Mouse (Mus musculus): ENCODE data around the gene Hspb9. TPM values are rescaled to one million over a fixed set of nuclear protein-coding genes. Genes with fewer than 3 reads are reported as not detected.

The Hspb9 gene
- total RNA-seq (2021) = not detected
- long read RNA-seq, experiment 1 = 0 reads
- long read RNA-seq, experiment 2 = 0 reads

DNA sequence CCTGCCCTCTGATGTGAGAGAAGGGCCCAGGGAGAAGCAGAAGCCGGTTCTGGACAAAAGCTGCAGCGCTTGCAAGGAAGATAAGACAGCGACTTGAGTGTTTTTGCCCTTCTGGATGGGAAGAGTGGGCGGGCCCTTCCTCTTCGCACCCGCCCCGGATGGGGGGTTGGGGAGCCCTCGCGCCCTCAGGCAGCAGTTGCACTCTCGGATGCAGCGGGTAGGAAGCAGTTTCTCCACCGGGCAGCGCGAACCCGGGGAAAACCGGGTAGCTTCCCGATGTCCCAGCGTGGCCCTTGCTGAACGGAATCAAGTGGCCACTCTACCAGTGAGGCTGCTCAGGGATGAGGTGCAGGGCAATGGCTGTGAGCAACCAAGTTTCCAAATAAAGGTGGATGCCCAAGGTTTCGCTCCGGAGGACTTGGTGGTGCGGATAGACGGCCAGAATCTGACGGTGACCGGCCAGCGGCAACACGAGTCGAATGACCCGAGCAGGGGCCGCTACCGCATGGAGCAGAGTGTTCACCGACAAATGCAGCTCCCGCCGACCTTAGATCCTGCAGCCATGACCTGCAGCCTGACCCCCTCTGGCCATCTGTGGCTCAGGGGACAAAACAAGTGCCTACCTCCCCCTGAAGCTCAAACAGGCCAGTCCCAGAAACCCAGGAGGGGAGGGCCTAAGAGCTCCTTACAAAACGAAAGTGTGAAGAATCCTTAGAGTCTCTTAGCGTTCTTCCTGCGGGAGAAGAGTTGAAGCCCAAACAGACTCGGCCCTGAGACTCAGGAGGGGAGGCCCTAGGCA lies at the start of gene Hspb9:
Gene Hspb9, plus strand, starts transcription at position 116 of the 799 bp plus-strand sequence.
- peak; percentile 60 to 61 for DNase-seq (ENCODE audit: low spot score in 2 of 2)
- intact Hi-C loops (cut with DNase I) = loop anchor here (2.0 to 10.0 kb wide), 2 partner anchors 47 to 241 kb away; no protein-coding TSS in a partner anchor

DNA sequence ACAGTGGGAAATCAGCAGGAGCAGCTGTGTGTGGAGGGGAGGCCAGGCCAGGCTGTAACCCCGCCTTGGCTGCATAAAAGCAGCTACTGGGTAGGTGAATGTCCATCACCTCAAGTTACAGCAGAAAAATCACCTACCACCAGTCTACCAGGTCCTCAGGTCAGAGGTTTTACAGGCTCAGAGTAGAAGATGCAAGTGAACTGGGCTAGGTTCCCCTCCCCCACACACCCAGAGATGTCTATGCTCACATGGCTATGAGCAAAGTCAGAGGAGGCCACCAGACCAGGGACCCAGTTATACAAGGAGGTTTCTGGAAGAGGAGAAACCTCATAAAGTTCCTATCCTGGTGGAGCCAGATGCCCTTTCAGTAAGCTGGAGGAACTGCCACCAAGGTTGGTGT lies 42.6 kb upstream of the Hspb9 start:
- intact Hi-C loops (cut with DNase I) = no loop called here
- no peak for DNase-seq (ENCODE audit: low spot score in 2 of 2)

DNA sequence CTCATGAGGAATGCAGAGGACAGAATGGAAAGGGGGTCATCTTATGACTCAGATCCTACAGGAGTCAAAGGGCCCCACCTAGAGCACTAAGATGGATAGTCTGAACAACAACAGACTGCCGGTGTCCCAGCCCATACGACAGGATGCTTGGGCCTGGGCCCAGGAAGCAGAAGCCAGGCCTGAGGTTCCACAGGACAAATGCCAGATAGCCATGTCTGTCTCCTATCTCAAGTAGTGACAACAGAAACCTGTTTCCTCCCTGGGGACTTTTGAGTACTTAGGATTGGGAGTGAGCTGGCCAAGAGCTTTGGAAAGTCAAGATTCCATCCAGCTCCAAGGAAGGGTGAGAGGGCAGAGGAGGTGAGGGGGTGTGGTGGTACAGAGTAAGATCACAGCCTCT lies 41.7 kb upstream of the Hspb9 start:
- intact Hi-C loops (cut with DNase I) = no loop called here
- DNase-seq (ENCODE audit: low spot score in 2 of 2) = no peak

DNA sequence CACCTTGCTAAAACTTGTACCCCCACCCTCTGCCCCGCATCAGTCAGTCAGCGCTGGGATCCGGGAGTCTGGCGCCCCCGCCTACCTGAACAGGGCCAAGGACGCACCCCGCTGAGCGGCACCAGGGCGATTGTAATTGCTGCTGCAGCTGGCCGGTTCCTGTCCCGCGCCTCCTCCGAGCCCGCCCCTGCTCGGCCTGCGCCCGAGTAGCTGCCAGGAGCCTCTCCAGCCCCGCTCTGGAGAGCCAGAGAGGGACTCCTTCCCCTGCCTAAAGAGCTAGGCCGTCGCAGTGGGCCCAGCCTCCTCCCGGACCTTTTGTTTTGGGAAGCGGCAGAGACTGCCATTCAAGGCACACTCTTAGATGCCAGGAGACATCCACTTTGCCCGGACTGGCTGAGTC lies 40.5 kb upstream of the Hspb9 start:
- intact Hi-C loops (cut with DNase I) = no loop called here
- no peak for DNase-seq (ENCODE audit: low spot score in 2 of 2)

DNA sequence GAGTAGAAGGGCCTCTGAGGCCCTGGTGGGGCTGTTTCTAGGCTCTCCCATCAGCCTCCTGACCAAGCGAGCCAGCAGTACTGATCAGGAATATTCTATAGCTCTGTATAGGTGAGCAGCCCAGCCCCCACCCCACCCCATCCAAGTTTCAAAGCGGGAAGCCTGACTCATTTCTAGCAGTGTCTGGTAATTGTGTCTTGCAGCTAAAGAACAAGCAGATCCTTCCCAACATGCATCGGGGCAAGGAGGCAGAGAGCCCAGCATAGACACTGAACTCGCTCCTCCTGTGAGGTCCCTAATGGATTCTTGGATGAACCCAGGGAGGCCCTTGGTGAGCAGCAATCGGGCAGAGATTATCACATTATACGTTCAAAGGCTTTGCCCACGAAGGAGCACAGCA lies 35.8 kb upstream of the Hspb9 start:
- intact Hi-C loops (cut with DNase I) = no loop called here
- peak; percentile 40 to 45 for DNase-seq (ENCODE audit: low spot score in 2 of 2)

DNA sequence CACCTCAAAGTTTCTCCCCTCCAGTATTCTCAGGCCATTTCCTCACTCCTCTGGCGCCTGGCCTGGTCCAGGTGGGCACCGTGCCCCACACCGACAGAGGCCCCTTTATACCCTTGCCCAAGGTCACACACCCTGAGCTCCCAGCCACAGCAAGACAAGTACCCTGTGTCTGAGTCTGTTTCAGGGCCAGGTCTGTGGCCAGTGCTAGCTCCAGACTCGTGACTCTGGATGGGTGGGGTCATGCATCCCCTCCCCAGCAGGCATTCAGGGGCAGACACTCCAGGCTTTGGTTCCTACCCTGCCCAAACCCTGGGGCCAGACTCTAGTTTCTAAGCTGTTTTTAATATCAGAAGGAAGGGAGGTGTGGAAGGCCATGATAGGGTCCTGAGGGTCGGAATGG lies 31.8 kb upstream of the Hspb9 start:
- intact Hi-C loops (cut with DNase I) = no loop called here
- DNase-seq (ENCODE audit: low spot score in 2 of 2) = no peak

DNA sequence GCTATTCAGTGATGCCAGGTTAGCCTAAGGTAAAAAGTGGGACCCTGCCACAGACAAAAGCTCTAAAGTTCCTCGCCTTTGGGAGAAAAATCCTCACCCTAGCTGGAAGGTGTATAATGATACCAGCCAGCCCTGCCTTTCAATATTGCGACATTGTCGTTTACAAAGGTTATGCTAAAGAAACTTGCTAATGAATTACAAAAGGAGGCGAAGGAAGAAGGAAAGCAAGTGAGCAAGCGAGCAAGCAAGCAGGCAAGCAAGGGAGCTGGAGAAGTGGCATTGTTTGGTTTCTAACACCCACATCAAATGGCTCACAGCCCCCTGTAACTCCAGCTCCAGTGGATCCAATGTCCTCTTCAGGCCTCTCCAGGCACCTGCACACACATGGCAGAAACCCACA lies 31.1 kb upstream of the Hspb9 start:
- intact Hi-C loops (cut with DNase I) = no loop called here
- no peak for DNase-seq (ENCODE audit: low spot score in 2 of 2)

DNA sequence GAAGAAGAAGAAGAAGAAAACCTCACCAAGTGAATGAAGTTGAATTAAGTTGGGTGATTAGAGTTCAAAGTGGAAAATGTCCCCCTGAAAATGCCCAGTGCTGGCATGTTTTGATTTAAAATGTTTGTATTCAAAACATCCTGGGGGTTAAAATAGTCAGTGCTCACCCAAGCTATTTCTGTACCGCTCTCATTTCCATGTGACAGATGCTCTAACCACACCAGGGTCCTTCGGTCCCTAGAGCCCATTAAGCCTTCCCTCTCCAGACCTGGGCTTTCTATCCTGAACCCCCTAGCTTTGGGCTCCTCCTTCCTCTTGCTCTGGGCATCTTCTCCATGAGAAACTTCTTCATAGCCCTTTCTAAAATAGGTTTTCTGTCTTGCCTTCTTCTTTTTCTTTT lies 29.6 kb upstream of the Hspb9 start:
- no peak for DNase-seq (ENCODE audit: low spot score in 2 of 2)
- intact Hi-C loops (cut with DNase I) = no loop called here

DNA sequence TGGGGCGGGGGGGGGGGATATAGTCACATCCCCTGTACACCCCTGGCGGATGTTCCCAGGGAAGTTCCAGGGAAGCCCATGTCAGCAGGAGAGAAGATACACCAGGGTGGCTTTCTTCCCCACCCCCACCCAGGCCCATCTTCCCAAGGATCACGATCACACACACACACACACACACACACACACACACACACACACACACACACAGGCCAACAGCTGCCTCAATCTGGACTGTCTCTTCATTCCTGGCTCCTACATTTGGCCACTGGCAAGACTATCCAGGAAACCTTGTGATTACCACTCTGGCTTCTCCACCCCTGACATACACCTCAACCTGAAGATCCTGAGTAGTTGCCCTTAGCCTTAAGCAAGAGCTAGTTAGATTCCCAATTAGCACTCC lies 28.3 kb upstream of the Hspb9 start:
- DNase-seq (ENCODE audit: low spot score in 2 of 2) = no peak
- intact Hi-C loops (cut with DNase I) = no loop called here

DNA sequence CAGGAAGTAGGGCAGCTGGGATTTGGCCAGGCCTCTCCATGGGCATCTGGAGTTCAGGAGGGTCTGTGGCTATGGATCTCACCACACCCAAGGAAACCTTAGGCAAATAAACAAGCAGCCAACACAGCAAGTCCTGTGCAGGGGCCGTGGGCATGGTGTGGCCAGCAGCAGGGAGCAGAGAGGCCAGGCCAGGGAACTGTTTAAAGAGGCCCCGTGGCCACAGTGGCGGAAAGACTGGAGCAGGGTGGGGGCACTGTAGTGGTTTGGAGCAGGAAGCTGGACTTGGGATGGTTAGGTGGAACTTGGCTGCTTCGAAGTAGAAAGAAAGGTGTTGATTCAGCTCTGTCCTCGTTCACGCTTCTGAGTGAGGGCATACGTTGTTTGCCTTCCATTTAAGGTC lies 26.4 kb upstream of the Hspb9 start:
- intact Hi-C loops (cut with DNase I) = no loop called here
- DNase-seq (ENCODE audit: low spot score in 2 of 2) = no peak

DNA sequence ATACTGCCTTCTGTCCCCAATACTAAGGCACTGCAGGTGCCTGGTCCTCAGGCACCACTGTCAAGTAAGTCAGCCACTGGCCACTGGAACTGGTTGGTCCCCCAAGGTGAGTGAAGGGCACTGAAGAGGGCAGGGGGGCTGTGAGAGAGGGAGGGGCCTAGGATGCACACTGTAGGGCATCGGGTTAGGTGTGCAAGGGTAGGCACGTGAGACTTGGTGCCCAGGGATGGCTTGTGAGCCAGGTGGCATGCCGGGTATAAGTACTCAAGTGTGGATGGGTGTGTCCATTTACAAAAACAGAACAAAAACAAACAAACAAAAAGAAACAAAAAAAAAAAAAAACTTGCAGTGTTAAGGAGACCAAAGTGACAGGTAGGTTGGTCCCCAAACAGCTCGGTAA lies 25.2 kb upstream of the Hspb9 start:
- DNase-seq (ENCODE audit: low spot score in 2 of 2) = no peak
- intact Hi-C loops (cut with DNase I) = no loop called here

DNA sequence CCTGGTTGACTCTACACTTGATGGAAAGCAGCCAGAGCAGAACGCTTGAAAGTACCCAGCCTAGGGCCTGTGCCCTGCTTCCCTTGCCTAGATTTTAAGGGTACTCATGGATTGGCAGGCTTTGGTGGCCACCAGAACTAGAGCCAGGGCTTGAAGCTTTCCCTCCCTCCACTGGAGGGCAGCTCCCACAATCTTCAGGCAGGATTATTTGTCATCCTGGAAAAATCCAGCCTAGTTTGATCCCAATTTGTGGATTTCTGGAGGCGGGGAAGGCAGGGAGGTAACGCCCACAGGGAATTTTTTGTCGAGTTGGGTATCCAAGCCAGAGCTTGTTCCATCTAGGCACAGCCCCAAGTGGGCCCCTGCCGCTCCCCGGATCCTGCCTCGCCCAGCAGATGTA lies 23.3 kb upstream of the Hspb9 start:
- intact Hi-C loops (cut with DNase I) = no loop called here
- DNase-seq (ENCODE audit: low spot score in 2 of 2) = no peak

DNA sequence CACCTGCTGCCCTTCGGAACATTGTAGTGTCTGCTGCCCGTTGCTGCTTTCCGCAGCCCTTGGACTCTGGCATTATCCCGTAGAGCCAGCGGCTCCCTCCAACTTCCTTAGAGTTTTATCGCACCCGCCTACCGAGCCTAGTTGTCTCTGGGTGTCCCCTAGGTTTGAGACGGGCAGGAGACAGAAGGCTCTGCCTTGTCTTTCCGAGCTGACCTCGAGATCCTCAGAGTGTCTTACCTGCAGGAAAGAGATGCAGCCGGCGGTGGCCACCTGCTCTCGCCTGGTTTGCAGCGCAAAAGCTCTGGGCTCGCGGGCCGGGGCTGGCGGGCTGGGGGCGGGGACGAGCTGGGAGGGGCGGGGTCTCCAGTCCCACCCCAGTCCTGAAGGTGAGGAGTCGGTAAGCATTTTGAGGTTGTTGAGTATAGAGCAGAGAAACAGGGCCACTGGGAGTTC lies 21.5 kb upstream of the Hspb9 start, which contains the start of gene Zfp385c:
Gene Zfp385c, minus strand, starts transcription at position 292 of the 453 bp plus-strand sequence.
- no peak for DNase-seq (ENCODE audit: low spot score in 2 of 2)
- intact Hi-C loops (cut with DNase I) = no loop called here

DNA sequence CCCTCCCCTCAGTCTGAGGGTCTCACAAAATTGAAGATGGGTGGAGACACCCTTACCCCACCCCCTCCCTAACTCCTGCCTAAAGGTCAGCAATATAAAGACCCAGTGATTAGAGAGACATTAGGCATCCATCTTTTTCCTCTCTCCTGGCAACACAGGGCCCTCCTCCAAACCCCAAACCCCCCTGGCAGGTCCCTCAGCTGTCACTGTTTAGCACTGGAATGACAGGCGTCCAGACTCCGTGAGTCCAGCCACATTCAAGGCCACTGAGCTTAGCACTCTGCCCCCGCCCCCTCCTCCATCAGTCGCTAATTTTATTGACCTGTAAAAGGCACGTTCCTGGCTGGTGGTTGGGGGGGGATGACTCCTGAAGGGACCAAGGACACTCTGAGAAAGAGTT lies 20.5 kb upstream of the Hspb9 start:
- intact Hi-C loops (cut with DNase I) = no loop called here
- DNase-seq (ENCODE audit: low spot score in 2 of 2) = no peak

DNA sequence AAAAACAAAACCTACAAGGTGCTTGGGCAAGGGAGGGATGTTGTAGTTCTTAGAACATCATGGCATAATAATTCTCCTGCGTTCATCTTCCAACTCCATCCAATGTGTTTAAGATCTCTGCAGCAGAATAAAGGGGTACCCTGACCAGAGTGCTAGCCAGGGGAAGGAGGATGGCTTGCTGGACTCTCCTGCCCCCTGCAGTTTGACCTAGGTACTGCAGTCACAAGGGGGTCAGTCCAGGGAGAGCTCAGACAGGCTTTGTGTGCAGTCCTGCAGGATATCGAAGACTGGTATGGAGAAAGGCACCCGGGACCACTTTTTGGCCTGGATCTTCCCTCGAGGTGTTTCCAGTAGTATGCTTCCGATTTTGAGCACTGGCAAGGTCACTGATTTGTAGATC lies 18.7 kb upstream of the Hspb9 start:
- DNase-seq (ENCODE audit: low spot score in 2 of 2) = peak in 1 of 2 experiments; percentile 80
- intact Hi-C loops (cut with DNase I) = loop anchor here (2.0 kb wide), 1 partner anchor 68 kb away; no protein-coding TSS in a partner anchor

DNA sequence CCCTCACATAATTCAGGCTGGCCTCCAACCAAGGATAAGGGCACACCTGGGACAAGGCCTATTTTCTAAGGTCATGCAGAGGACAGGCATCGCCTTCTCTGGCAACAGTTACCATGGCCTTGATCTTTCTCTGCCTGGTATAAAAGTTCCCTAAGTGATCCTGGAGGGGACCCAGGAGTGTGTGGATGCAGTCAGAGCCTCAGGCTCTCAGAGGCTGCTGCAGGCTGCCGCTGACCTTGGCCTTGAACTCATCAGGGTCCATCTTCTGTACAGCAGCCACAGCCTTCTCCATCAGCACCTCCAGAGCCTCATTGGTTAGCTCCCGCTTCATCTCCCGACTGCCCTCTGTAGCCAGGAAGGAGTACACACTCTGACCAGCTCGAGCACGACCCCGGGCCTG lies 15.7 kb upstream of the Hspb9 start:
- intact Hi-C loops (cut with DNase I) = no loop called here
- DNase-seq (ENCODE audit: low spot score in 2 of 2) = no peak

DNA sequence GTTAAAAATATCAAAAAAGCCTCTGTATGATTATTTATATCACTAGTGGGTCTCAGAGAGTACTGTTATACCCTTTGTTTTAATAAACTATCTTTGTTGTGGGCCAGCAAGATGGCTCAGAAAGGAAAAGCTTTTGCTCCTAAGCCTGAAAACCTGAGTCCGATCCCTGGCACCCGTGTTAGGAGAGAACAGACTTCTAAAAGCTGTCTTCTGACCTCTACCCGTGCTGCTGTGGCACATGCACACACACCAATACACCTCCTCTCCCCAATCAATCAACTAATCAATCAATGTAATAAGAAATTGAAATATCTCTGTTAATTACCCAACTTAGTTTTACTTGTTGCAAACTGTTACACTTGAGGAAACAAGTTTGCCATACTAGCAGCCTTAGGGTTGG lies 12.9 kb upstream of the Hspb9 start:
- DNase-seq (ENCODE audit: low spot score in 2 of 2) = no peak
- intact Hi-C loops (cut with DNase I) = no loop called here

DNA sequence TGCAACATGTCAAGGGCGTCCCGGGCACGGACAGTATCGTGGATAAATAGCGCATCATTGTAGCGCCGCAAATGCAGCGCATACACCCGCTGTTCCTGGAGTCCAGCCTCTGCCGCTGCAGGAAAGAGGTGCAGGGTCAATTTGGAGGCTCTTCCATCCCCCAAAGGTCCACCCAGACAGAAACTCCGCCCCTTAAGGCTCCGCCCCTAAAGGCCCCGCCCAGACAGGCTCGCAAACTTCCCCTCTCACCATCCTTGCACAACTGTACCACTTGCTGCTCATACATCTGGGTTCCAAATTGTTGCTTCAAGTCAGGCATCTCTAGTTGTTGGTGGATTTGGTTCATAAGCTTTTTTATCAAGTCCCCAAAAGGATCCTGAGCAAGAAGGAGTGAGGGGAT lies 12.3 kb upstream of the Hspb9 start:
- intact Hi-C loops (cut with DNase I) = no loop called here

DNA sequence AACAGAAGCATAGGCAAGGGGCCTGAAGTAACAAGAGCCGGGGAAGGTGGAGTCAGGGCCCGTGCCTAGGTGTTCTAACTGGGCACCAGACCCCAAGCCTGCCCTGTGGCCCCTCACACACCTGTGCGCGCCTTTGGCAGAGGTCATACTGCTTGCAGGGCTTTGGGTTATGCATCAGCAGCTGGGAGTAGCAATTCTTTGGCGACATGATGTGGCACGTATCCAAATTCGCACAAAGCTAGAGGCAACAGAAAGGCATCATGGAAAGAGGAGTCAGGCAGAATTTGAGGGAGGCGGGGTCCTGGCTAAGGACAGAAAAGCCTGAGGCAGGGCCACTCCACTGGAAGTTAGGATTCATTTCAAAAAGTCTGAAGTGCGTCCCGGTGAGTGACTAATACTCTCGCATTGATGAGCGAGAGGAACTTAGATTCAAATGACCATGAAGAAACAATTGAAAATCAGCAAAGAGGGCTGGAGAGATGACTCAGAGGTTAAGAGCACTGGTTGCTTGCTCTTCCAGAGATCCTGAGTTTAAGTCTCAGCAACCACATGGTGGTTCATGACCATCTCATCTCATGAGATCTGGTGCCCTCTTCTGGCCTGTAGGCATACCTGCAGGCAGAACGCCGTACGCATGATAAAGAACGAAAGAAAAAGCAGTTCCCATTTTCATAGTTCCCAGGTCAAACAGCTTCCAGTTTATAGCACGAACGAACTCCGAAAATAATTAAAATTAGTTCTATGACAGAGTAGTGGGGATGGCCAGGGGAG lies 11.4 kb upstream of the Hspb9 start:
- intact Hi-C loops (cut with DNase I) = loop anchor here (2.0 kb wide), 2 partner anchors 73 to 131 kb away; no protein-coding TSS in a partner anchor
- DNase-seq (ENCODE audit: low spot score in 2 of 2) = peak; percentile 73 to 78

More for the DNA sequence above, 12.3 kb upstream of the Hspb9 start:
- no peak for DNase-seq (ENCODE audit: low spot score in 2 of 2)

DNA sequence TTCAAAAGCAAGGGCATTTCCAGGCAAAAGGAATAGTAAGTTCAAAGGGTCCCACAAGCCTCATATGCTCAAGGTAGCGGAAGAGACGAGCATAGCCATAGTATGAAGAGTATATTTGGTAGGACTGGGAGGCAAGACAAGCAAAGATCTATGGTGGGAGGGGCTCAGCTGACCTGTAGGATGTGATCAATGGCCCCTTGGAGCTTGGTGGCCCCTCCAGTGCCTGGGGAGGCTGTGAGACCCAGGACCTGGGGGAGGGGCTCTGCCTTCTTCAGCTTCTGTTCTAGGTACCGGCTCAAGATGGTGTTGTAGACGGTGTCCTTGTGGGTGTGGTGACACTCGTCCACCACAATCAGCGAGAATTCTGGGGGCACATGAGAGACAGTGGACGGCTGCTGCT lies 10.7 kb upstream of the Hspb9 start:
- no peak for DNase-seq (ENCODE audit: low spot score in 2 of 2)
- intact Hi-C loops (cut with DNase I) = loop anchor here (2.0 kb wide), 2 partner anchors 74 to 132 kb away; no protein-coding TSS in a partner anchor
